Mouse (Mus musculus) retina, adult 2 months (tissue): ENCODE data around the gene Pde1c.
A peak's percentile ranks its signal among the peaks of the same experiment; 100 is the strongest.
"Not testable (repeated sequence)": the region's sequence is repeated elsewhere in the genome, so short reads cannot be mapped to it uniquely, and the experiment has no call there.

Source experiments
- DNase-seq: peaks from one replicate; pipeline ENCODE4 v3.0.0-alpha.2; 2012; ENCODE audit warnings: low read depth, low spot score

Gene Pde1c

GRCm38 (mm10) chr6:56568470-56569372 is at the start of gene Pde1c:
Gene Pde1c, minus strand, starts transcription at chr6:56569103.
- DNase-seq = no peak

GRCm38 (mm10) chr6:56616982-56617613 is 48.2 kb upstream of the Pde1c start:
- DNase-seq = no peak

- no peak for DNase-seq
Observed at GRCm38 (mm10) chr6:56616228-56616981, 47.5 kb upstream of the Pde1c start.

GRCm38 (mm10) chr6:56609529-56609928 is 40.6 kb upstream of the Pde1c start:
- DNase-seq = not testable (repeated sequence)

GRCm38 (mm10) chr6:56608277-56608676 is 39.4 kb upstream of the Pde1c start:
- peak; percentile 53 for DNase-seq

- no peak for DNase-seq
Observed at GRCm38 (mm10) chr6:56579568-56579967, 10.7 kb upstream of the Pde1c start.

GRCm38 (mm10) chr6:56560891-56561290 is 8.0 kb downstream of the Pde1c start:
- no peak for DNase-seq

- DNase-seq = no peak
Observed at GRCm38 (mm10) chr6:56560474-56560888, 8.4 kb downstream of the Pde1c start.

GRCm38 (mm10) chr6:56558711-56559110 is 10.2 kb downstream of the Pde1c start:
- no peak for DNase-seq

- no peak for DNase-seq
Observed at GRCm38 (mm10) chr6:56555848-56556247, 13.1 kb downstream of the Pde1c start.

- no peak for DNase-seq
Observed at GRCm38 (mm10) chr6:56555382-56555781, 13.5 kb downstream of the Pde1c start.

GRCm38 (mm10) chr6:56551022-56551421 is 17.9 kb downstream of the Pde1c start:
- DNase-seq = no peak

- DNase-seq = no peak
Observed at GRCm38 (mm10) chr6:56540247-56540646, 28.7 kb downstream of the Pde1c start.

GRCm38 (mm10) chr6:56534653-56535052 is 34.2 kb downstream of the Pde1c start:
- DNase-seq = no peak

- DNase-seq = no peak
Observed at GRCm38 (mm10) chr6:56532257-56532656, 36.6 kb downstream of the Pde1c start.

GRCm38 (mm10) chr6:56523938-56524866 is 44.7 kb downstream of the Pde1c start:
- peak; percentile 61 for DNase-seq

GRCm38 (mm10) chr6:56489161-56489560 is 79.7 kb downstream of the Pde1c start:
- DNase-seq = no peak

GRCm38 (mm10) chr6:56485078-56485477 is 83.8 kb downstream of the Pde1c start:
- DNase-seq = no peak

GRCm38 (mm10) chr6:56480914-56481482 is 87.9 kb downstream of the Pde1c start:
- peak; percentile 36 for DNase-seq

GRCm38 (mm10) chr6:56476581-56476980 is 92.3 kb downstream of the Pde1c start:
- DNase-seq = no peak

GRCm38 (mm10) chr6:56458098-56458497 is 110.8 kb downstream of the Pde1c start:
- DNase-seq = no peak
